Mouse (Mus musculus): Measurements from ENCODE around the gene Gja6. TPM values are rescaled to one million over a fixed set of nuclear protein-coding genes. Genes with fewer than 3 reads are reported as not detected.

The Gja6 gene
- 0.98 TPM in 1 of 2 replicates, not detected in the other for total RNA-seq (2017)

GRCm38 (mm10) chrX:160906952-160907351 lies at the start of gene Gja6:
Gja6 (minus strand) TSS chrX:160907052.
- no peak for ATAC-seq (ENCODE audit: extremely low read depth, insufficient number of reproducible peaks, low FRiP score, poor library complexity, severe bottlenecking)

GRCm38 (mm10) chrX:160949583-160949982 lies 42.7 kb upstream of the Gja6 start:
- no peak for ATAC-seq (ENCODE audit: extremely low read depth, insufficient number of reproducible peaks, low FRiP score, poor library complexity, severe bottlenecking)

GRCm38 (mm10) chrX:160944722-160945121 lies 37.9 kb upstream of the Gja6 start:
- ATAC-seq (ENCODE audit: extremely low read depth, insufficient number of reproducible peaks, low FRiP score, poor library complexity, severe bottlenecking): no peak

GRCm38 (mm10) chrX:160935541-160935940 lies 28.7 kb upstream of the Gja6 start:
- ATAC-seq (ENCODE audit: extremely low read depth, insufficient number of reproducible peaks, low FRiP score, poor library complexity, severe bottlenecking): no peak

GRCm38 (mm10) chrX:160930656-160931055 lies 23.8 kb upstream of the Gja6 start:
- ATAC-seq (ENCODE audit: extremely low read depth, insufficient number of reproducible peaks, low FRiP score, poor library complexity, severe bottlenecking): no peak

- no peak for ATAC-seq (ENCODE audit: extremely low read depth, insufficient number of reproducible peaks, low FRiP score, poor library complexity, severe bottlenecking)
Measured at GRCm38 (mm10) chrX:160928870-160929269, 22.0 kb upstream of the Gja6 start.

- ATAC-seq (ENCODE audit: extremely low read depth, insufficient number of reproducible peaks, low FRiP score, poor library complexity, severe bottlenecking): no peak
Measured at GRCm38 (mm10) chrX:160919022-160919637, 12.3 kb upstream of the Gja6 start.

- no peak for ATAC-seq (ENCODE audit: extremely low read depth, insufficient number of reproducible peaks, low FRiP score, poor library complexity, severe bottlenecking)
Measured at GRCm38 (mm10) chrX:160906477-160906876, 375 bp downstream of the Gja6 start.

- ATAC-seq (ENCODE audit: extremely low read depth, insufficient number of reproducible peaks, low FRiP score, poor library complexity, severe bottlenecking): no peak
Measured at GRCm38 (mm10) chrX:160905913-160906312, 939 bp downstream of the Gja6 start.

GRCm38 (mm10) chrX:160905041-160905678 lies 1.7 kb downstream of the Gja6 start:
- ATAC-seq (ENCODE audit: extremely low read depth, insufficient number of reproducible peaks, low FRiP score, poor library complexity, severe bottlenecking): no peak

GRCm38 (mm10) chrX:160901118-160901517 lies 5.7 kb downstream of the Gja6 start:
- ATAC-seq (ENCODE audit: extremely low read depth, insufficient number of reproducible peaks, low FRiP score, poor library complexity, severe bottlenecking): no peak

GRCm38 (mm10) chrX:160892077-160892476 lies 14.8 kb downstream of the Gja6 start:
- ATAC-seq (ENCODE audit: extremely low read depth, insufficient number of reproducible peaks, low FRiP score, poor library complexity, severe bottlenecking): no peak

- no peak for ATAC-seq (ENCODE audit: extremely low read depth, insufficient number of reproducible peaks, low FRiP score, poor library complexity, severe bottlenecking)
Measured at GRCm38 (mm10) chrX:160886301-160886700, 20.6 kb downstream of the Gja6 start.

- ATAC-seq (ENCODE audit: extremely low read depth, insufficient number of reproducible peaks, low FRiP score, poor library complexity, severe bottlenecking): no peak
Measured at GRCm38 (mm10) chrX:160866576-160866975, 40.3 kb downstream of the Gja6 start.

- ATAC-seq (ENCODE audit: extremely low read depth, insufficient number of reproducible peaks, low FRiP score, poor library complexity, severe bottlenecking): no peak
Measured at GRCm38 (mm10) chrX:160865022-160865421, 41.8 kb downstream of the Gja6 start.

GRCm38 (mm10) chrX:160863689-160864383 lies 43.0 kb downstream of the Gja6 start:
- no peak for ATAC-seq (ENCODE audit: extremely low read depth, insufficient number of reproducible peaks, low FRiP score, poor library complexity, severe bottlenecking)

Measured in neutrophil, adult 5-6 weeks (primary cell).